Mouse (Mus musculus): ENCODE data around the gene Ctnnbl1. TPM values are rescaled to one million over a fixed set of nuclear protein-coding genes. Genes with fewer than 3 reads are reported as not detected.

Ctnnbl1 gene
- polyA plus RNA-seq, 2 experiments: 11.6 to 19.2 TPM

GRCm38 (mm10) chr2:157804388-157804787, 67.2 kb downstream of the Ctnnbl1 start:
- Histone ChIP-seq H3K4me2 (ENCODE audit: low read depth) (no peak overlapping the region), H3K9ac (replicated peaks) (no peak overlapping the region), H3K27ac (no peak overlapping the region), H3K4me3 (ENCODE audit: insufficient read depth in 1 of 2, low read depth in 2 of 2, low read length in 2 of 2) (no peak overlapping the region), H3K9me3 (ENCODE audit: control insufficient read depth, low read length) (no peaks in the 10 kb centered on the region), H3K36me3 (replicated peaks; ENCODE audit: control insufficient read depth, insufficient read depth, low read depth) (no peaks in the 10 kb centered on the region), H3K4me1 (replicated peaks; ENCODE audit: control insufficient read depth in 2 of 2, insufficient read depth in 2 of 2, low read length in 1 of 2) (0 out of 4 replicates have a peak, but pooled peaks cover 0 to 5% of the 10 kb centered on the region in 2 experiments), H3K27me3 (ENCODE audit: control insufficient read depth, insufficient read depth, low read length) (no peaks in the 10 kb centered on the region)
- TF ChIP-seq CTCF (IDR thresholded peaks at IDR 0.05; ENCODE audit: low read depth): no peak
- TF ChIP-seq EP300 (IDR thresholded peaks at IDR 0.05; ENCODE audit: low read depth): no peak
- ATAC-seq (ENCODE audit: insufficient read depth) (no peak), DNase-seq (ENCODE audit: low read depth in 3 of 3, low spot score in 3 of 3) (no peak)
- WGBS (ENCODE audit: insufficient replicate concordance): 50% methylated on average over 3 of the region's 3 CpGs

GRCm38 (mm10) chr2:157805091-157805490, 67.9 kb downstream of the Ctnnbl1 start:
- 0 out of 4 replicates have a peak, but pooled peaks cover 0 to 5% of the 10 kb centered on the region in 2 experiments for H3K4me1 ChIP-seq (replicated peaks; ENCODE audit: control insufficient read depth in 2 of 2, insufficient read depth in 2 of 2, low read length in 1 of 2)
- DNase-seq (ENCODE audit: low read depth in 3 of 3, low spot score in 3 of 3) (no peak), ATAC-seq (ENCODE audit: insufficient read depth) (no peak)
- no peak for TF ChIP-seq CTCF (IDR thresholded peaks at IDR 0.05; ENCODE audit: low read depth)
- no peak for TF ChIP-seq EP300 (IDR thresholded peaks at IDR 0.05; ENCODE audit: low read depth)
- no peak overlapping the region for H3K9ac ChIP-seq (replicated peaks)
- no peak overlapping the region for H3K4me2 ChIP-seq (ENCODE audit: low read depth)
- 68% methylated on average over 3 of the region's 3 CpGs for WGBS (ENCODE audit: insufficient replicate concordance)
- H3K4me3 ChIP-seq (ENCODE audit: insufficient read depth in 1 of 2, low read depth in 2 of 2, low read length in 2 of 2): no peak overlapping the region
- no peak overlapping the region for H3K27ac ChIP-seq
- H3K9me3 ChIP-seq (ENCODE audit: control insufficient read depth, low read length): no peaks in the 10 kb centered on the region
- H3K27me3 ChIP-seq (ENCODE audit: control insufficient read depth, insufficient read depth, low read length): no peaks in the 10 kb centered on the region
- no peaks in the 10 kb centered on the region for H3K36me3 ChIP-seq (replicated peaks; ENCODE audit: control insufficient read depth, insufficient read depth, low read depth)

- no peak for DNase-seq (ENCODE audit: low read depth in 3 of 3, low spot score in 3 of 3)
- no peak overlapping the region for H3K9ac ChIP-seq (replicated peaks)
- H3K4me2 ChIP-seq (ENCODE audit: low read depth): no peak overlapping the region
- ATAC-seq (ENCODE audit: insufficient read depth): no peak
- no peak for TF ChIP-seq CTCF (IDR thresholded peaks at IDR 0.05; ENCODE audit: low read depth)
- TF ChIP-seq EP300 (IDR thresholded peaks at IDR 0.05; ENCODE audit: low read depth): no peak
- H3K27ac ChIP-seq: no peak overlapping the region
- no peaks in the 10 kb centered on the region for H3K27me3 ChIP-seq (ENCODE audit: control insufficient read depth, insufficient read depth, low read length)
- no peaks in the 10 kb centered on the region for H3K9me3 ChIP-seq (ENCODE audit: control insufficient read depth, low read length)
- WGBS (ENCODE audit: insufficient replicate concordance): 74% methylated on average over 4 of the region's 4 CpGs
- no peaks in the 10 kb centered on the region for H3K36me3 ChIP-seq (replicated peaks; ENCODE audit: control insufficient read depth, insufficient read depth, low read depth)
- H3K4me3 ChIP-seq (ENCODE audit: insufficient read depth in 1 of 2, low read depth in 2 of 2, low read length in 2 of 2): no peak overlapping the region
- H3K4me1 ChIP-seq (replicated peaks; ENCODE audit: control insufficient read depth in 2 of 2, insufficient read depth in 2 of 2, low read length in 1 of 2): 0 out of 4 replicates have a peak, but pooled peaks cover 0 to 3% of the 10 kb centered on the region in 2 experiments
Measured at GRCm38 (mm10) chr2:157807076-157807475, 69.9 kb downstream of the Ctnnbl1 start.

GRCm38 (mm10) chr2:157807621-157808367, 70.6 kb downstream of the Ctnnbl1 start:
- H3K4me3 ChIP-seq (ENCODE audit: insufficient read depth in 1 of 2, low read depth in 2 of 2, low read length in 2 of 2): no peak overlapping the region
- no peak for DNase-seq (ENCODE audit: low read depth in 3 of 3, low spot score in 3 of 3)
- H3K4me2 ChIP-seq (ENCODE audit: low read depth): no peak overlapping the region
- TF ChIP-seq EP300 (IDR thresholded peaks at IDR 0.05; ENCODE audit: low read depth) (no peak), CTCF (IDR thresholded peaks at IDR 0.05; ENCODE audit: low read depth) (no peak)
- no peak overlapping the region for H3K9ac ChIP-seq (replicated peaks)
- 0 out of 4 replicates have a peak, but pooled peaks cover 0 to 3% of the 10 kb centered on the region in 2 experiments for H3K4me1 ChIP-seq (replicated peaks; ENCODE audit: control insufficient read depth in 2 of 2, insufficient read depth in 2 of 2, low read length in 1 of 2)
- no peaks in the 10 kb centered on the region for H3K27me3 ChIP-seq (ENCODE audit: control insufficient read depth, insufficient read depth, low read length)
- no peaks in the 10 kb centered on the region for H3K9me3 ChIP-seq (ENCODE audit: control insufficient read depth, low read length)
- no peaks in the 10 kb centered on the region for H3K36me3 ChIP-seq (replicated peaks; ENCODE audit: control insufficient read depth, insufficient read depth, low read depth)
- WGBS (ENCODE audit: insufficient replicate concordance): 65% methylated on average over 7 of the region's 7 CpGs
- H3K27ac ChIP-seq: no peak overlapping the region
- ATAC-seq (ENCODE audit: insufficient read depth): no peak

- DNase-seq (ENCODE audit: low read depth in 3 of 3, low spot score in 3 of 3): no peak
- Histone ChIP-seq H3K9me3 (ENCODE audit: control insufficient read depth, low read length) (no peaks in the 10 kb centered on the region), H3K36me3 (replicated peaks; ENCODE audit: control insufficient read depth, insufficient read depth, low read depth) (no peaks in the 10 kb centered on the region), H3K4me3 (ENCODE audit: insufficient read depth in 1 of 2, low read depth in 2 of 2, low read length in 2 of 2) (no peak overlapping the region), H3K4me2 (ENCODE audit: low read depth) (no peak overlapping the region), H3K27ac (no peak overlapping the region), H3K4me1 (replicated peaks; ENCODE audit: control insufficient read depth in 2 of 2, insufficient read depth in 2 of 2, low read length in 1 of 2) (0 out of 4 replicates have a peak, but pooled peaks cover 0 to 3% of the 10 kb centered on the region in 2 experiments), H3K9ac (replicated peaks) (no peak overlapping the region), H3K27me3 (ENCODE audit: control insufficient read depth, insufficient read depth, low read length) (no peaks in the 10 kb centered on the region)
- ATAC-seq (ENCODE audit: insufficient read depth): no peak
- WGBS (ENCODE audit: insufficient replicate concordance): 76% methylated on average over 7 of the region's 7 CpGs
- TF ChIP-seq EP300 (IDR thresholded peaks at IDR 0.05; ENCODE audit: low read depth) (no peak), CTCF (IDR thresholded peaks at IDR 0.05; ENCODE audit: low read depth) (no peak)
Measured at GRCm38 (mm10) chr2:157808368-157808923, 71.2 kb downstream of the Ctnnbl1 start.

Measured in liver, embryonic 14.5 days (tissue).